Mouse (Mus musculus) testis, postnatal 10 days (tissue): ENCODE measurements at regions not wholly inside any gene's neighbourhood (a gene's known extent, or its start where the extent isn't known, plus 50 kb on each side); places are given as distances from the start of the nearest gene placed in this dataset.
A peak's percentile ranks its signal among the peaks of the same experiment; 100 is the strongest.

ENCODE experiments used
- DNase-seq: peaks from one replicate; pipeline ENCODE4 v3.0.0; 2021; ENCODE audit warnings: low spot score

DNA sequence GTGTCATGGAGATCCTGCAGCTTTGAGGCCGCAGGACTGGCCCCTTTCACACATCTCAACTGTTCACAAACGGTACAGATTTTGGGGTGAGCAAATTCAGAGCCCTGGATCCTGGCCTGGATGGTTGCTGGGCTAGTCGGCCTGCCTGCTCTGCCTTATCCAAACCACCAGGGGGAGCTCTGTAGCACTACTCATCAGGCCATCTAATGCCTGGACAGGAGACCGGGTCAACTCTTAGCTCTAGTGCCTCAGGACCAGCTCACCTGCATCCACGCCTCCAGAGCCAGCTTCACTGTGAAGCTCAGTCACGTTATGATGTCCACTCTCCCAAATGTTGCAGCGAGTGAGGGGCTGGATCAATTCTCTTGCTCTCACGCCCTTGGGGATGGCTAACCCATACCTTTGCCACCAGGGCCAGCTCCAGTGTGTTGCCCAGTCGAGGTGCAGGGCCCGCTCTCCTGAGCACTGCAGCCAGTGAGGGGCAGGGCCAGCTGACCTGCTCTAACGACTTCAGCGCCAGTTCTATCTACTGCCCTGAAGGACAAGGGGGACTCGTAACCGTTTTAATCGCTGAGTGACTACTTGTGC, 206.8 kb downstream of the Etnk1 start:
- peak; percentile 73 for DNase-seq

DNA sequence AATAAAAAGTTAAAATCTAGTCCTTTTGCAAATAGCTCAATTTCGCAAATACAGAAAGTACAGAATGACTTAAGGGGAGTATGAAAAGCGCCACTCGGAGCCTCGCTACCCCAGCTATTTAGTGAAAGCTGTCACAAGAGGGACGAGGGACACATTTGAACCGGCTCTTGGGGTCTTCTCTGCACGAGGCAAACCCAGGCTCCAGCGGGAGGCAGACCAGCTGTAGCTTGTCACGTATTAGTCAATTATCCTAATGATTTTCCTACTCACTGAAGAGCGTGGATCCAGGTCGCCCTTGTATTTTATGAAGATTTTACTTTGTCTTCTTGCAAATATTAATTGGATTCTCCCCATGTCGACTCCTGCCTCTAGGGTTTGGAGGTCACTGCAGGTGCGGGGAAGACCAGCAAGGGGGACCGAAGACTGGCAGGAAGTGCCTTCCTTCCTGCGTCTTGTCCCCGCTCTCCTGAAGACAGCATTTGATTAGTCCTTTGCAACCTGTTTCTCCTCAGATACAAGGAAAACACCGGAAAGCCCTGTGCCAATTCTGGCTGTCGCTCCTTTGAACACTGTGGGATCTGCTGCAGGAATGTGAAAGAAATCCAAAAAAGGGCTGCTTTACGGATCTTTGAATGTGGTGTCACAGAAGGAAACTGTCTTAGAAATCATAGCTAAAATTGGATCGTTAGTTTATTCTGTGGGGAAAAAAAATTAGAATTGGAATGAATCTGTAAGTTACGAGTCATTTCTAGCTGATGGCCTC, 209.1 kb downstream of the Etnk1 start:
- DNase-seq: no peak

DNA sequence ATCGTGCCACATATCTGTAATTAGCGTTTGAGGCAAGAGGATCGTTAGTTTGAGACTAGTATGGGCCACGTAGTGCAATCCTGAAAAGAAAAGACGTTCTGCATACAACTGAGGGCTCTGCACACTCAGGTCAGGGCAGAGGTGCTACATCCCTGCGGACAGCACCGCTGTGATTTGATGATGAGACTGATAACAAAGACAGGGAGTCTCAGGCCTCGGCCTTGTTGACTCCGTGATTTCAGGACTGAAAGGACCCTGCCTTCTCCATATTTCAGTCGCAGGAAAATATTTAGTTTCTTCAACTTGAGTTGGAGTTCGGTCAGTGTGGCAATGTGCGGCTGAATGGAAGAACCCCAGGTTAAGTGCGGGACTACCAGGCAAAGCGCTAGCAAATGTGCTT, 210.1 kb downstream of the Etnk1 start:
- no peak for DNase-seq

DNA sequence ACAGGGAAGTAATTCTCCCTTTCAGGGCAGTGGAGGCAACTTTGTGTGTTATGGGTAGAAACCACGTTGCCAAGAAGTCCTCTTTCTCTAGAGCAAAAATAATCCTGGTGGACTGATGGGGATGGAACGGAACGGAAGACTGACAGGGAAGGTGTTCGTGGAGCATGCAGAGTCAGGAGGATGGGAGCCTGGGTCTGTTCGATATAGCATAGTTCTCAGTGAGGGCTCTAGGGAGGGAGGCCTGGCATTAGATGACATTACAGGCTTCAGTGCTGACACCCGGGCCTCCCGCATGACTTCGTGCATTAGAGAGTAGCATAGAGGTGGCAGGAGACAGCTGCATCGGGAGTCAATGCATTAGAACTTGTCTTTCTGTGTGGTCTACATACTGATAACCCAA, 211.1 kb downstream of the Etnk1 start:
- DNase-seq: no peak

DNA sequence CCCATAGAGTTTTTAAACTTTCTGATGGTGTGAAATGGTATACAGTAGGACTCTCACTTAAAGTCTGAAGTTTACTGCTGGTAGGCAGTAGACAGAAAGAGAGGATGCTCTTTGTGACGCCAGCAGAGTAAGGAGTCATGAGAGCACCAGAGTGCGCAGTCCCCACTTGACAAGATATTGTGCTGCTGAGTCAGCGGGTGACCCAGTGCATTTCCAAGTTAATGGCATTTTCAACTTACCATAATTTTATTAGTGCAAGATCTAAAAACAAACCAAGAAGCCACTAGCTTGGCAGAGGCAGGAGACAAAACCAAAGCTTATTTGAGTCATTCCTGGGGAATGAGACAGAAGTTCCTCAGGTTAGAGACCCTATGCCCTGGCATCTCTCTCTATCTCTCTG, 213.5 kb downstream of the Etnk1 start:
- DNase-seq: no peak

DNA sequence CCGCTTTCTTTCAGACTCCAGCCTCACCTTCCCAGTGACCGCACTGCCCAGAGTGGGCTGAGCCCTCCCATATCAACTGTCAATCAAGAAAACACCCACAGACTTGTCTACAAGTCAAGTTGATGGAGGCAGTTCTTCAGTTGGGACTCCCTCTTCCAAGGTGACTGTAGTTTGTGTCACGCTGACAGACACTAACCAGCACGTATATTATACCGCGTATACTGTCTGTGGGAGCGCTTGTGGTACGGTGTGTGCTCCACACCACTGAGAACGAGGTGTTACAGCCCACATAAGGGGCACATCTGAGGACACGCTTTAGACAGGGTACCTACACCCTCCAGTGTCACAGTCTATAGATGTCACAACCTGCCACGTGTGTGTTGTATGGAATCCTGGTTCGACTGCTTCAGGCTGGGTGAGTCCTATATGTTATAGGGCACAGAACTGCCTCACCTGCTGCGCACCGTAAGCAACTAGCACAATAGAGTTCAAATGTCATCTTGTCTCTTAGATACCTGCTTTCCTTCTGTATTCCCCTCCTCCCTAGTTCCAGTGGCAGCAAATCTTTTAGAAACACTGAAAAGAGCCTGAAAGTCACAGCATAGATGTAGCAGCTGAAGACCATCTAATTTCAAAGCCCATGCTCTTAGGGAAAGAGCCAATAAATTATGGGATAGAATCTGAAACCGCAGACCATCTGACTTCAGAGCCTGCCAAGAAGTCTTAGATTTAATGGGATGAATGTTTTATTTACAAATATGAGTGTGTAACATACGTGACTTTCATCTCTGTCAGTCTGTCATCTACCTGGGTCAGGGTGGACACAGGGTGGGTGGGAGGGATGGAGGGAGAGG, 219.8 kb downstream of the Etnk1 start:
- DNase-seq: no peak

DNA sequence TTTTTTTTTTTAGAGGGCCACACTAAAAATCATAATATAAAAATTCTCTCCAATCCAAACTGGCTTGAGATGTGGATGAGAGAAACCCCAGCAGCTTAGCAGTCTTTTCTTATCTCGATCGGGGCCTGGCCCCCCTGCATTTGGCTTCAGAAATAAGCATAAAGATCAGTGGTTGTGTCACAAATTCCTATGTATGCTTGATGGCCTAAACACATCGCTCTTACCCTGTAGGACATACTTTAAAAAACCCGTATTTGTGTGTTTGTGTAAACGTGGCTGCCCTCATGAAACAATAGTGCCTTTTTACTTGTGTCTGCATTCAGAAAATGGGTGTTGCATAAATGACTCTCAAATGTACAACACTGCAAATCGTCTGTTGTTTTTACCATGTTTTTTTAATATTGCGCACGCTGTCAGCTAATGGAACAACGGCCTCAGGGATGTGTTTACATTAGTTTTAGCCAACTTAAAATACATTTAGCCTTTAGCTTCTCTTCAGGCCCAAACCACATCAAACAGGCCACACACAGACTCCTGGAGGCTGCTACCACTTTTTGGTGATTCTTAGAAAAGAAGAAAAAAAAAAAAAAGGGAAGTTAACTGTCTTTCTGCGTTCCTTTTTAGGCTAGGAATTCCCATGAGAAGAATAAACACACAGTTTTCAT, 226.7 kb downstream of the Etnk1 start:
- no peak for DNase-seq

DNA sequence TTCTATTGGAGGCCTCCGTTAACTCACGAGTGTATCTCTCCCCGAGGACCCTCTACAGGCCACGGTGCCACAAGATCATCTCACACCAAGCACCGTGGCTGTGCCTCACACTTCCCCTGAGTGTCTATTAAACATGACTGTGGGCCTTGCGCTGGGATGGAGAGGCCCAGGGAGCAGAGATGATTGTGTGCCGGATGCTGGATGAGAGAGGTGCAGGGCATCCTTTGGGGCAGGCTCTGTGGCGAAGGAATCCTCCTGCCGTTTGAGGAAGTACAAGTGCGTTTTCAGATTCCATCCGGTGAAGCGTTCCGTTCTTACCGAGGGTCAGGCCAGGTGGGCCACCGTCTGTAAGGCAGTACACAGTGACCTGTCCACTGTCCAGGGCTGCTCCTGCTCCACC, 227.4 kb downstream of the Etnk1 start:
- no peak for DNase-seq

DNA sequence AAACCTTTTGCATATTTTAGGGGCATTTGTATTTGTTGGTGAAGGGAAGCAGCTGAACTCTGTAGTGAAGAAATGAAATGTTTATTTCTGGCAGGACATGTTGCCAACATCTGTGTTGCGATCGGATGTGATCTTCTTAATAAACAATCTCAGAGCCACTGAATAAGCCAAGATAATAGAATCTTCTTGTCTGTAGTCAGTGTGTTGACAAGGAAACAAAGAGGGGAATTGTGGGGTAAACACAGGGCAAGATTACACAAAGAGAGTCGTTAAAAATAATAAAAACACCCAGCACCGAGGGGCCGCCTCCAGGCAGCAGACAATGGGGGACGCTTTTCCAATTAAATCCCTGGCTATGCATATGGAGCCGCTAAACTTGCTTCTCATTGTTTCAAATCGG, 234.4 kb downstream of the Etnk1 start:
- DNase-seq: no peak

DNA sequence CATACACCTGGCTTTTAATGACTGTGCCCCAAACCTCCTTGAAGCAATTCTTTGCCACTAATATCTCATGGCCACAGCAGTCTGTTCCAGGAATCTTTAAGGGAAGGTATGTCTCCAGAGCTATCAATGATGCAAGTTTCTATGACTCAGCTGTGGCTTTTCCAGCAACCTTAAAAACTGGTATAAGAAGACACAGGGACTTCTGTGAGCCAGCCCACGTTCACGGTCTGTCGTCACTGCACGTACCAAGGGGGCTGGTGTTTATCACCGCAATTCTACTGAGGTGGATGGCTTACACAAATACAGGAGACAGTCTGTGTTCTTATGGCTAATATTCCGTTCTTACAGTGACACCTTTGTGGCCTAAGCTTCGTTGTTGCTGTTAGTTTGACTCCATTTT, 234.9 kb downstream of the Etnk1 start:
- DNase-seq: no peak

DNA sequence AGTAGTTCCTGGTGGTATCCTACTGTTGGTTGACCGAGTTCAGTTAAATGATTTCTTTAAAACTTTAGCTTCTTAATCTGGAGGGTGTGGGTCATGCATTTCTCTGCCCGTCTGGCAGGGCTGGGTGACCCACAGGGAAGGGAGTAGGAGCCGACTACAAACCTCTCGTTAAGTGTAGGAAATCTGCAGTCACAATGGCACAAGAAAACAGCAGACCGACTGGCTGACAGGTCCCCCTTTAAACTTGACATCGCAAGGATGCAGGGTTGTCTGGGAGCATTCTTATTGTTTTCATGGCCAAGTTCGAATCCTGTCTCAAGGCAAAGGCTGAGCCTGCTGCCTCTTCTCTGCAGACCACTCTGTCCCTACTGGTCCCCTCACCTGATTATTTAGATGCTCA, 235.7 kb downstream of the Etnk1 start:
- DNase-seq: no peak

DNA sequence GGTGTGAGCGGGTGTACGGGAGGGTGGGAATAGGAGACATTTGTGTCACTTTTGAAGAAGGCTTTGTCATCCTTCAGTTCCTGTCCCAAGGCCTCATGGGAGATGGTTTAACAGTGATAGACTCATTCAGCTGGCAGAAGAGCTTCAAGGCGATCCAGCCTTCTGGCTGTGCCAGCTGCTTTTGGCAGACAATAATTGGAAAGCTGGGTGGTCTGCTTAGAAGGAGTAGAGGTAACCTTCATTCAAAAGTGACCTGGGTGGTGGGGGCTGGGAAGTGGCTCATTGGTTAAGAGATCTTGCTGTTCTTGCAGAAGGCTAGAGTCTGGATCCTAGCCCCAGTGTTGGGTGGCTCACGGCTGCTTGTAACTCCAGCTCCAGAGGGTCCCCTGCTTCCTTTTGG, 237.5 kb downstream of the Etnk1 start:
- no peak for DNase-seq

DNA sequence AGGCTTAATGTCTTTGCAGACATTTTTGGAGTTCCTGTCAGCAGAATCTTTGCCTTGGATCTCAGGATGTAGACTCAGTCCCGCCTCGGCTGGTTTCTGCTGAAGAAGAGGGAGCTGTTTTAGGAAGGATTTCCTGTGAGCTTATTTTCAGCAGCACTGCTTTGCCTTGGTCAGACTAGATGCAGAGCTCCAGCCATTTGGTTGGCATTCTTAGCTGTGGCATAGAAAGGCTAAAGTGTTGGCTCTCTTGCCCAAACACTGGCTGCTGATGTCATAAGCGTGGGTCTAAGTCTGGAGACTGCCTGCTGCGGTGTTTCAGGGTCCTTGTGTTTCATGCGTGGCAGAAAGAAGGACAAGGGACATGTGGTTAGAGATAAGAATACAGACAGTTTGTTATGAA, 245.0 kb downstream of the Etnk1 start:
- no peak for DNase-seq

DNA sequence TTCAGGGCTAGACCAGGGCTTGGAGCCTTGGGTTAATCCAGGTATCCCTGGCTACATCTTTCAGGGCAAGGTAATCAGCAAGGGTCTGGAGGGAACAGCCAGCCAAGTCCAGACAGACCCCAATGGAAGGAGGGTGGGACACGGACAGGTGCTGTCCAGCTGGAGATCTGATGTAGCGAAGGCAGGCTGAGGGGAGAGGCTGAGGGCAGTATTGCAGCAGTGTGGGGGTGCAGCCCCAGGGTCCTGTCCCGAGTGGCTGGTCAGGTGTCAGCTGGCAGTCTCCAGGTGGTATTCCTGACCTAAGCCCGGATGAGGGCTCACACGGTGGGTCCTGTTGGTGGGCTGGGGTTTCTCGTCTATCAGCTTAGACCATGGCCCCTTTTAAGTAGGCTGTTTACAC, 245.7 kb downstream of the Etnk1 start:
- no peak for DNase-seq

DNA sequence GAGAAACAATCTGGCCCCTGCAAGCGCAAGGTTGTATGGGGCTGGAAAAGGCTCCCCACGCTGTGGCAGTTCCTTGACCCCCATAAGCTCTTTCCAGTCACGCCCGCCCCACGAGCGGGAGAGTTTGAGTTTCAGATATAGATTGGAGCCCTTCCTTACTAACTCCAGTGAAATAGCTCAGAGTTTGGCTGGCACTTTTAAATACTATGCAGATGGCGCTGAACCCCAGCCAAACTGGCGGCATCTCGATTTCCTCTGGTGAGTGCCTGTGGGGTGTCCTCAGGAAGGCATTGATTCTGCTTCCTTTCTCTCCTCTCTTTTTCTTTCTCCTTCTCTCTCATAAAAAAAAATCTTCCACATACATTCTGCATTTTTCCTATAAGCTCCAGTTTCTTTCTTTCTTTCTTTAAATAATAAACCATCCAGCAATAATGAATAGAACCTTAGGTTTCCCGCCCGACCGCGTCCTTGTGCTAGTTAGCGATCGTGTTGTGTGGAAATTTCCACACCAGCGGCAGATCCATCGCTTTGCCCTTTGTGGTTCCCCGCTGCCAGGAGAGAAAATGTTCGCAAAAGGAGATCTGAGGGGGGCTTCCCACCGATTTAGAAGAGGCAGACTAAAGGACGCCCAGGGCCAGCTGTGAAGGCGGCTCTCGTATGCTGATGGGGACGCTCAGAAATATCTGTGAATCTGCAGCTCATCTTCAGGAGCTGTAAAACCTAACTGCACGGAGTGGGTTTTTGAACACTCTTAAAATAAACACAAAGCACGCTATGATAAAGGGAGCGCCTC, 247.8 kb downstream of the Etnk1 start:
- no peak for DNase-seq

DNA sequence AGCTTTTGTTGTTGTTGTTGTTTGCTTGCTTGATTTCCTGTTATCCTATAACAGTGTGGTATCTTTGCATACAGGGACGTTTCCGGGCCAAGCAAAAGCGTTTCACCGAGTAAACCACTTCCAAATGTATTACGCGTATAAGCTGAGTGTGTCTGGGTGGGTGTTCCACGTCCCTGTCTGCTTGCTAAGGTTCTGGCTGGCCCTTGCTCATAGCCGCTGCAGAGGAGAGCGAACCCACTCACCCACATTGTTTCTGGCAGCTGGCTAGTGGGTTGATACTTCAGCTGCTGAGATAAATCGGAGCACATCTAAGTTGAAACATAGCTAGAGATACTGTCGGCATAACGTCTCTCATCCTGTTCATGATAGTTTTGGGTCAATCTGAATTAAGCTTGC, 248.4 kb downstream of the Etnk1 start:
- DNase-seq: no peak

DNA sequence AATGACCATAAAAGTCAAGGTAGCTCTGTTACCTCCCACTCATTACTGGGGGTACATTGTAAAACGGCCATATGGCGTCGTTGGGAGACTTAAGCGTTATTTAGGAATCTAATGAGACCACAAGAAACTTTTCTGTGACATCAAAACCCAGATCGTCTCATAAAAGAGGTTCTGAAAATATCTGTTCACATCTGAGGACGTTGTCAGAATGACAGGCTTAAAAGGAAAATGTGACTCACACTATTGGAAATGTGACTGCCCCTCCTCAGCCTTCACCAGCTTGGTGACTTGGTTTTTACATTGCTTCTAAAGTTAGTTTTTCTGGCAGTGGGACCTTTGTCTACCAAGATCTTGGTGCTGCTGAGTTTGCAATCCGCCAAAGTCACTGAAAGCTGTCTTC, 252.9 kb downstream of the Etnk1 start:
- no peak for DNase-seq

DNA sequence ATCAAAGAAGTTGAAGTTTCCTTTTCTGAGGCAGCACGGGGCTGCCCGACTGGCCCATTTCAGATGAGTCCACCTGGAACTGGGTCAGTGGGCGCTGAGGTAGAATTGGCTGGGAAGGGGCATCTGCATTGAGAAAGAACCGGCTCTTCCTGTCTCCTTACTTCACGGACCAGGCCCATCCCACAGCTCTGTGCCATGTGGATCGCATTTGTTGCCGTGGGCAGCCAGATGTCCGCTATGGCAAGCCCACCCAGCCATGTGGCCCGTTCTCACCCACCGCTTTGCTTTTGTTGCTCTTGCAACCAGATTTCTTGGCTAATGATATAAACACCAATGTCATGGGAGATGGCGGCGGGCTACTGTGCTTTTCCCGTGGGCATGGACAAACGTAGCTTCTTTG, 256.0 kb downstream of the Etnk1 start:
- DNase-seq: no peak

DNA sequence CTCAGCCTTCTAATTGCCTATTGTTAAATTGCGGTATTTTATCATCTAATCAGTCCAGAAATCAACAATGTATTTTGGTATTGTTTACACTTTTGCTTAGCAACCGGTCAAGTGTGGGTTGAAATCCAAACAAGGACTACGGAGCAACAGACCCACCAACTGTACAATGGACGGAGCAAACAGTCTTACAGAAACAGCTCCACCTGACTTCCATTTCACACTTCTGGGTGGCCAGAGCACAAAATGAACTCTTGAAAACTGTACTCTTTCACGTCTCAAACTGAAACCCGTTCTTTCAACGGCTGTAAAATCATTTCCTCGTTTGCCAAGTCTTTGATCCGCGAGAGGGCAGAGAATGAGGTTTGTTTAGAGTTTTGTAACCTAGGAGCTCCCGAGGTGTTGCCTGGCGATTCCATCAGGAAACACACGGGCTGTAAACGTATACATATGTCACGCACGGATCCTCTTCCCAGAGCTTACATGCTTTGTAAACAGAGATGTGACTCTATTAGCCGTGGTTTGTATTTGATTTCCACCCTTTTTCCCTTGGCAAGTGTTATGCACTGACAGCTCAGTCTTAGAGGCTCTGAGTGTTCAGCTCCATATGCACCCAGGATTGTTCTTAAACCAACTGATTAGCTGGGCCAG, 258.3 kb downstream of the Etnk1 start:
- no peak for DNase-seq

DNA sequence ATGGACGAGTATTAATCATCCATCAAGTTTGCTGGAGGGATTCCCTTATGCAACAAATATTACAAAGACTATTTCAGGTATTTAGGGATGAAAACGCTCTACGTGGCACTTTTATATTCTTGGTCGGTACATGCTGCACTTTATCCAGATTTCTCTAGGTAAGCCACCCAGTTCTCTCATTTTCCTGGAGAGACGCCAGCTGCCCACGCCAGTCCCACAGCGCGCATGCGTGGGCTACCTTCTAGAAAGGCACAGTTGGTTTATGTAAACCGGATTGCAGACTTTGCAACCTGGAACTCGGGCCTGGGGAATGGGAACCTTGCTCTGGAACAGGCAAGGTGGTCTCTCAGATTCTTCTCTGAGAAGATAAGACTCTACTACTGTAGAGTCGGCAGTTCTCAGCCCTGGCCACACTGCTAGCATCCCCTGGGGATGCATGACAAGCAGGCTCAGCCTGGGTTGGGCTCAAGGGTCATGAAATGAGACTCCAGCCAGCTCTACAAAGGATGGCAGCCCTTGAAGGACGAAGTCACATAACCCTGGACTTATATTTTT, 265.0 kb downstream of the Etnk1 start:
- no peak for DNase-seq
